Mouse (Mus musculus) erythroblast, embryonic 14.5 days (primary cell): ENCODE measurements around the gene Ccn1.

ENCODE experiments used
- GATA1 ChIP-seq: IDR thresholded peaks from 2 replicates; pipeline ENCODE4 v1.6.1; 2012; ENCODE audit warnings: low read length, inconsistent platforms, mixed read lengths
- TAL1 ChIP-seq: IDR thresholded peaks from 3 replicates; pipeline ENCODE4 v1.6.1; 2012; ENCODE audit warnings: low read length, inconsistent platforms, mixed read lengths

DNA sequence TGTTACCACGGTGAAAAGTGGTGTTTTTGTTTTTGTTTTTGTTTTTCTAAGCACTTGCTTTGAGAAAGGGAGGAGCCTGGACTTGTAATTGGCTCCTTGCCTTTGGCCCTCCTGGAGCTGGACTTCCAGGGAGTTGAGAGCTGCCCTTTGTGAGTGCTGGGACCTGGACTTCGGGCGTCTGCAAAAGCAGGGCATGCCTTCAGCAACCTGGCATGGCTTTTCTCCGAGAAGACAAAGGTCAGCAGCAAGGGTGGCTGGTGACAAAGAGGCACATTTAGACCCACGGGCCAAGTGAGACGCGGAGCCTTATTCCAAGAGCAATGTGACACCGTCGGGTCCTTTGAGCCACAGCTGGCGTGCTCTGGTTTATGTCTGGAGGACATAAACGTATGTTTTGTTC, 6.9 kb downstream of the Ccn1 start:
- TF ChIP-seq GATA1 (no peak), TAL1 (no peak)
